Mouse (Mus musculus) myocyte (in vitro differentiated cells): ENCODE data around the gene Fndc3b. TPM values are rescaled to one million over a fixed set of nuclear protein-coding genes. Genes with fewer than 3 reads are reported as not detected.

Source experiments
- H3K27me3 ChIP-seq: one replicate; pipeline ENCODE4 v1.6.1; 2011; ENCODE audit not compliant: control insufficient read depth, insufficient read depth, insufficient read length
- H3K36me3 ChIP-seq: one replicate; pipeline ENCODE4 v1.6.1; 2011; ENCODE audit not compliant: control insufficient read depth, insufficient read depth
- H3K4me2 ChIP-seq: one replicate; pipeline ENCODE4 v1.6.1; 2011; ENCODE audit warnings: low read depth, control low read depth
- H3K4me3 ChIP-seq: one replicate; pipeline ENCODE4 v1.5.1; 2011; ENCODE audit warnings: mild to moderate bottlenecking, control low read depth, moderate library complexity
- H3K79me2 ChIP-seq: one replicate; pipeline ENCODE4 v1.6.1; 2011; ENCODE audit not compliant: control insufficient read depth, insufficient read depth
- H3ac ChIP-seq: one replicate; pipeline ENCODE4 v1.6.1; 2011; ENCODE audit not compliant: control insufficient read depth, insufficient read length
- CEBPB ChIP-seq: IDR thresholded peaks from 2 replicates; pipeline ENCODE4 v1.6.1; 2011; ENCODE audit warnings: mild to moderate bottlenecking, moderate library complexity; ENCODE audit not compliant: poor library complexity, insufficient read depth, severe bottlenecking
- E2F4 ChIP-seq: IDR thresholded peaks from one replicate; pipeline ENCODE4 v1.6.1; 2011; ENCODE audit warnings: mild to moderate bottlenecking, control low read depth, moderate library complexity; ENCODE audit not compliant: insufficient read depth
- MAX ChIP-seq: IDR thresholded peaks from one replicate; pipeline ENCODE4 v1.6.1; 2011; ENCODE audit warnings: low read depth, mild to moderate bottlenecking, control low read depth
- MYOD1 ChIP-seq, 3 experiments: IDR thresholded peaks; one replicate each; pipeline ENCODE4 v1.6.1; 2011; ENCODE audit warnings: control low read depth in 2 of 3, low read depth in 2 of 3, mild to moderate bottlenecking in 2 of 3, moderate library complexity in 1 of 3; ENCODE audit not compliant: insufficient read length in 2 of 3, control insufficient read depth in 1 of 3
- MYOG ChIP-seq, 3 experiments: IDR thresholded peaks; one replicate each; pipeline ENCODE4 v1.6.1; 2011; ENCODE audit warnings: control low read depth in 2 of 3, low read depth in 2 of 3, mild to moderate bottlenecking in 2 of 3; ENCODE audit not compliant: insufficient read length in 2 of 3, control insufficient read depth in 1 of 3, insufficient read depth in 1 of 3
- POLR2A ChIP-seq: IDR thresholded peaks from one replicate; pipeline ENCODE4 v1.6.1; 2011; ENCODE audit warnings: low read depth, mild to moderate bottlenecking, control low read depth, moderate library complexity; ENCODE audit not compliant: insufficient read length
- POLR2AphosphoS2 ChIP-seq: IDR thresholded peaks from one replicate; pipeline ENCODE4 v1.6.1; 2011; ENCODE audit warnings: low read depth, control low read depth; ENCODE audit not compliant: insufficient read length
- REST ChIP-seq: IDR thresholded peaks from one replicate; pipeline ENCODE4 v1.6.1; 2011; ENCODE audit warnings: mild to moderate bottlenecking, control low read depth, moderate library complexity; ENCODE audit not compliant: insufficient read depth, insufficient read length
- SRF ChIP-seq: IDR thresholded peaks from one replicate; pipeline ENCODE4 v1.6.1; 2011; ENCODE audit warnings: low read depth; ENCODE audit not compliant: control insufficient read depth, insufficient read length
- TCF12 ChIP-seq: IDR thresholded peaks from one replicate; pipeline ENCODE4 v1.6.1; 2011; ENCODE audit warnings: mild to moderate bottlenecking, control low read depth; ENCODE audit not compliant: poor library complexity, insufficient read depth, severe bottlenecking
- TCF3 ChIP-seq: IDR thresholded peaks from one replicate; pipeline ENCODE4 v1.6.1; 2011; ENCODE audit warnings: low read depth, control low read depth; ENCODE audit not compliant: insufficient read length
- USF1 ChIP-seq: IDR thresholded peaks from one replicate; pipeline ENCODE4 v1.6.1; 2011; ENCODE audit warnings: low read depth, mild to moderate bottlenecking, control low read depth, moderate library complexity
- polyA plus RNA-seq: library from polyadenylated mRNA; unstranded; fragments of >200 nt; fragmentation: generic; extraction: Trizol; gene quantifications from one replicate; pipeline ENCODE4 v1.2.1, GENCODE M21; 2012; ENCODE audit warnings: missing spikeins

Gene Fndc3b
- polyA plus RNA-seq, 1 experiment, result 25.8 TPM

DNA sequence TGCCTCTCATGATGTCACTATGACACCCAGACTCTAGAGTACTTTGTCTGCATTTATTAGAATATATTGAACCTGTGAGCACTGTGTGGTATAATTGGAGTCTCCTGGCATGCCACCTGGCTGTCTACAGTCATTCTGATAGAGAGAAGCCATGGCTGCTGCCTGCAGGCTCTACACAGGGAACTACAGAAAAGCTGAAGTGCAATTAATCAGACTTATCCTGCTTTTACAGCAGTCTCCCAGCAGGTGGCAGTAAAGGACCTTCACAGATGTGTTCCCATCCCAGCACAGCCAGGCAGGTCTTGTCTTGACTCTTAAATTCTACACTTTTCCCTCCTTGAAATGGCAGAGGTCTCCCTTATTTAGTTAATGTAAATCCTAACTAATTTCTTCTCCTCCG is 250.1 kb downstream of the Fndc3b start:
- H3ac ChIP-seq, result no peak overlapping the region
- H3K4me2 ChIP-seq, result no peak overlapping the region
- H3K27me3 ChIP-seq, result no peaks in the 10 kb centered on the region
- no peak overlapping the region for H3K4me3 ChIP-seq
- TF ChIP-seq TCF3, result no peak
- TF ChIP-seq POLR2A, result no peak
- no peak for TF ChIP-seq CEBPB
- TF ChIP-seq E2F4, result no peak
- TF ChIP-seq SRF, result no peak
- no peak for TF ChIP-seq MAX
- TF ChIP-seq POLR2AphosphoS2, result no peak
- no peak for TF ChIP-seq MYOD1 (IDR thresholded peaks at IDR 0.05; ENCODE audit: control insufficient read depth in 1 of 3, insufficient read length in 2 of 3, low read depth in 2 of 3)
- no peak for TF ChIP-seq REST
- TF ChIP-seq TCF12, result no peak
- no peak for TF ChIP-seq MYOG (IDR thresholded peaks at IDR 0.05; ENCODE audit: control insufficient read depth in 1 of 3, insufficient read depth in 1 of 3, insufficient read length in 2 of 3, low read depth in 2 of 3)
- no peak for TF ChIP-seq USF1
- H3K36me3 ChIP-seq, result peaks cover 46% of the 10 kb centered on the region
- no peaks in the 10 kb centered on the region for H3K79me2 ChIP-seq

DNA sequence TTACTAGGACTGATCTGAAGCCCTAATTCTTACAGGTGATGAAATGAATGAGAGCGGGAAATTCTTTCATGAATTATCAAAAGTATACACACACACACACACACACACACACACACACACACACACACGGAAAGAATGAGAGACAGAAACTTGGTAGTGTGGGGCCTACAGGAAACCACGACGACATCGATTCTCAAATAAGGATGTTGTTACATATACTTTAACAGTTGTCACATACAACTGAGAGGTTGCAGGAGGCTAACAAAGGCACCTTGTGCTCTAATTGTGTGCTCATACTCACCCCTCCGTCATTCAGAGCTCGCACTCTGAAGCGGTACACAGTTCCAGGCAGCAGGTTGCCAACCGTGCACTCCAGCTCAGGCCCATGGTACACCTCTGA is 252.7 kb downstream of the Fndc3b start:
- Histone ChIP-seq H3K79me2 (no peaks in the 10 kb centered on the region), H3K27me3 (no peaks in the 10 kb centered on the region), H3K36me3 (peaks cover 50% of the 10 kb centered on the region), H3ac (no peak overlapping the region), H3K4me3 (no peak overlapping the region), H3K4me2 (no peak overlapping the region)
- no peak for TF ChIP-seq MYOD1 (IDR thresholded peaks at IDR 0.05; ENCODE audit: control insufficient read depth in 1 of 3, insufficient read length in 2 of 3, low read depth in 2 of 3)
- no peak for TF ChIP-seq CEBPB
- no peak for TF ChIP-seq USF1
- no peak for TF ChIP-seq TCF12

DNA sequence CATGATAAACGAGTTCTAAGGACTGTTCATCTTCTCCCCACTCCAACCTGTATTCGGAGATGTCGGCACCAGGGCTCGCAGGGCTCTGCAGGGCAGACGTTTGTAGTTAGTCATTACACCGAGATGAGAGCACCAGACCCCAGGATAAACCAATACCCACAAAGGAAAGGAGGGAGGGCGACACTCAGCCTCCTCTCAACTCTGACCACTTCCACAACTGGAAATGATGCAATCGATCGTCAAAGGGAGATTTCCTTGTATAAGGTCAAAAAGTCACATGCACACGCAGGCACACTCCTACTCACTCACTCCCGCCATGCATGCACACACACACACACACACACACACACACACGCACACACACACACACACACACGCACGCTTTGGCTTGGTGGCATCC is 254.6 kb downstream of the Fndc3b start:
- TF ChIP-seq SRF (no peak), CEBPB (0 out of 2 replicates have a peak, but pooled peaks have one; percentile 20)
- H3K36me3 ChIP-seq, result peaks cover 44% of the 10 kb centered on the region
- no peak overlapping the region for H3ac ChIP-seq
- H3K4me2 ChIP-seq, result no peak overlapping the region
- H3K27me3 ChIP-seq, result no peaks in the 10 kb centered on the region
- H3K79me2 ChIP-seq, result no peaks in the 10 kb centered on the region
- no peak overlapping the region for H3K4me3 ChIP-seq

DNA sequence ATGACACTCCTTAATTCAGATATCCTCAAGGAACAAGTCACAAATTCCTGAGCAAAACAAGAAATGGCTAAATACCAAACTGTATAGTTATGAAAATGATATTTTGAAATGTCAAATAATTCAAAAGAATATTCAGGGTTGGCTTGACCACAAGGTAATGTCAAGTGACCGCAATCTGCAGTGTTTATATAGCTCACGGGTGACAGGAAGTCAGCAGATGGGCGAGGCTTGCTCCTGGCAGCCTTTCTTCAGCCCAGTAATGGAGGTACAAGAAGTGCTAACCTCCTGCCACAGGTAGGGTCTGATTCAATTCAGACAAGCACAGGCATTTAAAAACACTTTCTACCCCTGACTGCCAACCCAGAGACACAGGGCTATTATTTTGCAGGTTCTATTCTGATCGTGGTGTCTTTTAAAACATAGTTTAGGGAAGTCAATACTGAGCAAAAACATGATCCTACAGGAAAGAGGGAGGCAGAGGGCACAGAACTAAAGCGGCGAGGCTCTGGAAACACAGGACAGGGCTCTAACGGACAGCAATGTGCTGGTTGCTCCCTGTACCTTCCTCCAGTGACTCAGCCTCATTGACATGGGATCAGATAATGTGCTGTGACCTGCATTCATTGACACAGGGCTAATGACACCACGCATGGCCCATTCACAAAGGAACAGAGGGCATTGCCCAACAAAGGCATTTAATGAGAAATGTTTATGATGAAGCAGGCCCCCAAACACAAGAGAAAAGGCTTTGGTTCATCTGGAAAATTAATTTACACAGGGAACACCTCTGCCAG is 256.5 kb downstream of the Fndc3b start:
- Histone ChIP-seq H3K36me3 (peaks cover 43% of the 10 kb centered on the region), H3K4me3 (no peak overlapping the region), H3ac (no peak overlapping the region), H3K79me2 (no peaks in the 10 kb centered on the region), H3K4me2 (no peak overlapping the region), H3K27me3 (no peaks in the 10 kb centered on the region)
- no peak for TF ChIP-seq MYOD1 (IDR thresholded peaks at IDR 0.05; ENCODE audit: control insufficient read depth in 1 of 3, insufficient read length in 2 of 3, low read depth in 2 of 3)
- TF ChIP-seq MYOG (IDR thresholded peaks at IDR 0.05; ENCODE audit: control insufficient read depth in 1 of 3, insufficient read depth in 1 of 3, insufficient read length in 2 of 3, low read depth in 2 of 3), result no peak
- TF ChIP-seq TCF3, result no peak
- no peak for TF ChIP-seq REST
- no peak for TF ChIP-seq E2F4
- TF ChIP-seq CEBPB, result no peak
- TF ChIP-seq USF1, result no peak
- TF ChIP-seq POLR2AphosphoS2, result no peak
- no peak for TF ChIP-seq MAX
- no peak for TF ChIP-seq POLR2A
- no peak for TF ChIP-seq SRF
- no peak for TF ChIP-seq TCF12

DNA sequence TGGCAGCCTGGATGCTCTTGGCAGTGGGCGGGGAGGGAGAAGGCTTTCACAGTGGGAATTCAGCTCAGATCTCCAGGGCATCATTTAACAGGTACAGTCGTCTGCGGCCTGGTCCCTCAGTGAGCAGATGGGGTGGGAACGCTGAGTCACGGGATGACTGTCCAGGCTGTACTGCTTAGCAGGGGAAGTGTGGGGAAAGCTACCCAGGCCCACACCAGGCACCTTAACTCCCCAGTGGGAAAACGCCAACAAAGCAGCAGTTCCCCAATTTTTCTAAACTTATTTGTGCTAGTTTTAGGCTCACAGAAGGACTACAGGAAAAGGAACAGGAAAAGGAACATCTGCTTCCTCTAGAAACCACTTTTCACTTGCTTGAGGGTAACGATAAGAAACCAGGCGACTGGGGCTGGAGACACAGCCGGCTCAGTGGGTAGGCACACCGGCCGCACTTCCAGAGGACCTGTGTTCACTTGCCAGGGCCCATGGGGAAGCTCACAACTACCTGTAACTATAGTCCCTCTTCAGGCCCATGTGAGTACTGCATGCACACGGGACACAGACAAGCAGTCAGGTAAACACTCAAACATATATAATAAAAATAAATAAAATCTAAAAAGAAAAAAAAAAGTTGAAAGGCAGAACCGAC is 257.5 kb downstream of the Fndc3b start:
- H3K36me3 ChIP-seq, result peaks cover 41% of the 10 kb centered on the region
- H3K27me3 ChIP-seq, result no peaks in the 10 kb centered on the region
- H3ac ChIP-seq, result no peak overlapping the region
- H3K4me2 ChIP-seq, result no peak overlapping the region
- no peak overlapping the region for H3K4me3 ChIP-seq
- TF ChIP-seq USF1, result no peak
- no peak for TF ChIP-seq MYOD1 (IDR thresholded peaks at IDR 0.05; ENCODE audit: control insufficient read depth in 1 of 3, insufficient read length in 2 of 3, low read depth in 2 of 3)
- no peak for TF ChIP-seq TCF3
- TF ChIP-seq REST, result no peak
- no peak for TF ChIP-seq TCF12
- TF ChIP-seq POLR2AphosphoS2, result no peak
- no peak for TF ChIP-seq E2F4
- TF ChIP-seq POLR2A, result no peak
- TF ChIP-seq SRF, result no peak
- no peak for TF ChIP-seq MYOG (IDR thresholded peaks at IDR 0.05; ENCODE audit: control insufficient read depth in 1 of 3, insufficient read depth in 1 of 3, insufficient read length in 2 of 3, low read depth in 2 of 3)
- no peak for TF ChIP-seq MAX
- no peak for TF ChIP-seq CEBPB
- no peaks in the 10 kb centered on the region for H3K79me2 ChIP-seq
